Mouse (Mus musculus) small intestine, adult 2 months (tissue): Measurements from ENCODE around the gene Gkn3. TPM values are rescaled to one million over a fixed set of nuclear protein-coding genes. Genes with fewer than 3 reads are reported as not detected.

Source experiments
- H3K27ac ChIP-seq: fragments of 200-500 bp; 2 replicates; pipeline ENCODE4 v1.5.1; 2012; ENCODE audit warnings: low read depth, low read length, control low read depth, inconsistent platforms; ENCODE audit not compliant: insufficient read depth
- H3K27me3 ChIP-seq: fragments of 200-500 bp; 2 replicates; pipeline ENCODE4 v1.6.1; 2012; ENCODE audit warnings: mild to moderate bottlenecking, moderate library complexity, low read length, inconsistent platforms; ENCODE audit not compliant: control insufficient read depth, insufficient read depth
- H3K36me3 ChIP-seq: fragments of 200-500 bp; 2 replicates; pipeline ENCODE4 v1.6.1; 2012; ENCODE audit warnings: mild to moderate bottlenecking, low read length, control low read depth, inconsistent platforms; ENCODE audit not compliant: control insufficient read depth, insufficient read depth
- H3K4me1 ChIP-seq: fragments of 200-500 bp; 2 replicates; pipeline ENCODE4 v1.6.1; 2012; ENCODE audit warnings: low read length, inconsistent platforms, mixed read lengths; ENCODE audit not compliant: control insufficient read depth, insufficient read depth, insufficient read length
- H3K4me3 ChIP-seq: fragments of 200-500 bp; 2 replicates; pipeline ENCODE4 v1.5.1; 2012; ENCODE audit warnings: low read depth, mild to moderate bottlenecking, control low read depth, inconsistent platforms, low read length, moderate library complexity
- CTCF ChIP-seq: fragments of 200-500 bp; IDR thresholded peaks from 2 replicates; pipeline ENCODE4 v1.5.1; 2012; ENCODE audit warnings: low read depth, mild to moderate bottlenecking, control low read depth, inconsistent platforms, low read length, moderate library complexity, mixed read lengths; ENCODE audit not compliant: insufficient replicate concordance, insufficient read length; ENCODE audit errors: extremely low read depth
- POLR2A ChIP-seq: fragments of 200-500 bp; IDR thresholded peaks from 2 replicates; pipeline ENCODE4 v1.6.1; 2012; ENCODE audit warnings: low read depth, mild to moderate bottlenecking, control low read depth, inconsistent platforms, low read length, moderate library complexity
- WGBS: fragments of 180-500 bp; shearing (Covaris S2); methylation state at CpG from one replicate; pipeline ENCODE4 v1.1.7; 2018; 5-methylcytosine and 5-hydroxymethylcytosine counted together
- polyA plus RNA-seq: library from polyadenylated mRNA; depleted of rRNA; stranded (reverse); fragments of >200 nt; gene quantifications from 2 replicates; pipeline ENCODE4 v1.2.3, GENCODE M21; 2012; rRNA removed

The Gkn3 gene
- 6.3 and 2,866 TPM in 2 replicates for polyA plus RNA-seq

DNA sequence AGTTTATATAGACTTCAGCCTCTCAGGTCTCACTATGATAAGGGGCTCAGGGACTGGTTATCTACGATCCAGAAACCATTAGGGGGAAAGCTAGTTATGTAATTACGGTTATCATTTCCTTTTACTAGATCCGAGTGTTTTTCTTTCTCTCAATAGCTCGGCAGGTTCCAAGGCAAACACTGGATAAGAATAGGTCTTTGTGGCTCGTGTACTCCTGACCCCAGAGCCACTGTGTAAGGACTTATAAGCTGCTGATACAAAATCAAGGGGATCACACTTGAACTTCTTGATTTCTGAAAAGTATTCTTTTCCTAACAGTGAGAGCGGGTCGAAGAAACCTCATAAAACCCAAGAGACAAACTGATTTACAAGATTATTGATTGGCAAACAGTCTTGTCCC is at the start of gene Gkn3:
Gene Gkn3, minus strand, starts transcription at position 59 of the 400 bp plus-strand sequence.
- no peaks in the 10 kb centered on the region for H3K27me3 ChIP-seq
- 20% methylated on average over 7 of the region's 7 CpGs for WGBS
- no peaks in the 10 kb centered on the region for H3K36me3 ChIP-seq
- no peak within 1 kb of the TSS for H3K4me3 ChIP-seq
- TF ChIP-seq POLR2A, result no peak
- TF ChIP-seq CTCF, result no peak
- H3K27ac ChIP-seq, result peak within 1 kb of the TSS; percentile 33; the same call in 1 of the 2 replicates
- H3K4me1 ChIP-seq, result peaks cover 15% of the 10 kb centered on the region; the same call in 1 of the 2 replicates

DNA sequence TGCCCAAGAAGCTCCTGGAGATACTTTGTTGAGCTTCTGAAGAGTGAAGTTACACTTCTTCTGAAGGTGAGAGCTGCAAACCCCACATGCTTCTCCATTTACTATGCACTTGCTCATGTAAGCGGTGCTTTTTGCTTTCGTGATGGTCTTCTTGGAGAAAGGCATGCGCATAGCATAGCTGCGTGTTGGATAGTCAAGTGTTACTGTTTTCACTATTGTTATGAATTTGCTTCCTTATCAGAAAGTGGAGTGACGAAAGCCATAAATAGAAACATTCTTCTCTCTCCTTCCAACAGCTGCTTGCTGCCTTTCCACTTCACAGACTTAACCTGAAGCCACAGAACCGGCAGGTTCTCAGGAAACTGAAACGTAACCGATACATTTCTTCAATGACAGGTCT is 48.0 kb upstream of the Gkn3 start:
- TF ChIP-seq CTCF (no peak), POLR2A (no peak)
- no peaks in the 10 kb centered on the region for H3K4me1 ChIP-seq
- H3K4me3 ChIP-seq, result no peak overlapping the region
- H3K27ac ChIP-seq, result no peak overlapping the region
- no peaks in the 10 kb centered on the region for H3K36me3 ChIP-seq
- 55% methylated on average over 8 of the region's 8 CpGs for WGBS
- no peaks in the 10 kb centered on the region for H3K27me3 ChIP-seq

DNA sequence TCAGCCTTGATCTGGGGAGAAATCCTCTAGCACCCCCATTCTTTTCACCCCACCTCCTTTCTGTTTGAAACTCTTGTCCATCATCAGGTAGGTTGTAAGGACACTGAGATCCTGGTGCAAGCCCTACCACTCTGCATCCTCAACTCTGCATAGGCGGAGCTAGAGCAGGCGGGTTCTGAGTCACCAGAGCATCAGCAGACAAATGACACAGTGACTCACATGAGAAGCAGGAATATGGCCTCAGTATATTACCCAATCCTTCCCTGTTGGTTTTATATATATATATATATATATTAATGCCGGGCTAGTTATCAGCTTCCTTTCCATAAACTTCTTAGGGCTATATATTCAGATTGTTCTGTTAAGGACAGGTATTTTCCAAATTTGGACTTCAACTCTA is 47.1 kb upstream of the Gkn3 start:
- WGBS, result 75% methylated on average over 3 of the region's 3 CpGs
- Histone ChIP-seq H3K27ac (no peak overlapping the region), H3K4me1 (no peaks in the 10 kb centered on the region), H3K4me3 (no peak overlapping the region), H3K36me3 (no peaks in the 10 kb centered on the region), H3K27me3 (no peaks in the 10 kb centered on the region)
- TF ChIP-seq CTCF (no peak), POLR2A (no peak)

DNA sequence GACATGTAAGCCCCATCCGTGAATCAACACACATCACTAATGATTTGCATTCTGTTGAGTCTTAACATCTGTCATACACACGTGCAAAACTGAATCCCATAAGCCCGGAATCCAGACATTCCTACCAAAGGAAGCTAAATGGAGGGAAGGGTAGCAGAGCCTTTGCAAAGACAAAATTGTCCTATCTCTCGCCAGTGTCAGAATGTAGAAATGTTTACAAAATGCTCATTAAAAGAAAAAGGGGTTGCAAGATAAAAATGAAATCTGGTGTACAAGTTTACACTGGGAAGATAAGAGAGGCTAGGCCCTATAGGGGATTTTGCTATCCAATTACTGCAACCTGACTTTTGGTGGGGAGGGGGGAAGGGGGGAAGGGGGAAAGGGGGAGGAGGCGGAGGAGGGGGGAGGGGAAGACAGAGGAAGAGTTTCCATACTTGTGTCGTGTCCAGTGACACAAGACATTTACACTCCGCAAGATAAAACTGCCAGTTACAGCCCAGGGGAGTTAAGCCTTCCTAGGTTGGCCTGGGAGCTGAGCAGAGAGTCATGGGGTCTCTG is 39.8 kb upstream of the Gkn3 start, which contains the start of gene Bmp10:
Gene Bmp10, plus strand, starts transcription at position 508 of the 558 bp plus-strand sequence.
- TF ChIP-seq CTCF (no peak), POLR2A (no peak)
- 70% methylated on average over 7 of the region's 7 CpGs for WGBS
- no peaks in the 10 kb centered on the region for H3K27me3 ChIP-seq
- H3K4me1 ChIP-seq, result no peaks in the 10 kb centered on the region
- no peak within 1 kb of the TSS for H3K4me3 ChIP-seq
- no peak within 1 kb of the TSS for H3K27ac ChIP-seq
- H3K36me3 ChIP-seq, result no peaks in the 10 kb centered on the region

DNA sequence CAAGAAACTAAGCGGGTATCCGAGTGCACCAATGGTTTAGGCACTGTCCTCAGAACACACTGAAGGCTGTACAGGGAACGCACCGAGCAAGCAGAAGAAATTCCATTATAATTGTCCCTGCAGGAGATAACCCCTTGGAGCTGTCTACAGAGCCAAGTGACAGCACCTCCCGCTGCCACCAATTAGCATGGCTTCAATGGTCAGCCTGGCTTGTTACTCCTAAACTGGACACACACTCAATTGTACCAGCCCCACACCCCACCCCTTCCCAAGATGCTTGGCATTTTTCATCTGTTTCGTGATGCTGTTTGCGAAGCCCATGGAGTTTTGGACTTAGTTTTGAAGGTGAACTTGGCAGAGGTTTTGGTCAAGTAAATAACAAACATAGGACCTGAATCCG is 38.9 kb upstream of the Gkn3 start:
- Histone ChIP-seq H3K4me3 (no peak overlapping the region), H3K27me3 (no peaks in the 10 kb centered on the region), H3K36me3 (no peaks in the 10 kb centered on the region), H3K4me1 (no peaks in the 10 kb centered on the region), H3K27ac (no peak overlapping the region)
- no peak for TF ChIP-seq CTCF
- no peak for TF ChIP-seq POLR2A
- WGBS, result 89% methylated on average over 8 of the region's 8 CpGs

DNA sequence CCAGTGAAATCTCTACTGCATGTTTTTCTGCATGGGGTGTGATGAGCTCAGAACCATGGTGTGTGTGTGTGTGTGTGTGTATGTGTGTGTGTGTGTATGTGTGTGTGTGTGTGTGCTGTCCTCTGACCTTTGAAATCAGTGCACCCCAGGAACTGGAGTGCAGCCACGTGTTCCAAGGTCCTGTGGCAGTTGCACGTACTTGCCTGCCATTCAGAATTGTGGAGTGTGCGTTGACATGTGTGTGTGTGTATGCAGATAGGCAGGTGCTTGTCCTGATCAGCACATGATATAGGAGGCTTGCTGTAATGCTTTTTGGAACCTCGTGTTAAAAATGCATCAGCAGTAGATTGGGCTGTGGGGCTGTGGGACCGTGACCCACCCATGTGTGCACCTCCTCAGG is 38.2 kb upstream of the Gkn3 start:
- WGBS, result 52% methylated on average over 5 of the region's 5 CpGs
- Histone ChIP-seq H3K27ac (no peak overlapping the region), H3K4me1 (no peaks in the 10 kb centered on the region), H3K27me3 (no peaks in the 10 kb centered on the region), H3K36me3 (no peaks in the 10 kb centered on the region), H3K4me3 (no peak overlapping the region)
- TF ChIP-seq CTCF (no peak), POLR2A (no peak)

DNA sequence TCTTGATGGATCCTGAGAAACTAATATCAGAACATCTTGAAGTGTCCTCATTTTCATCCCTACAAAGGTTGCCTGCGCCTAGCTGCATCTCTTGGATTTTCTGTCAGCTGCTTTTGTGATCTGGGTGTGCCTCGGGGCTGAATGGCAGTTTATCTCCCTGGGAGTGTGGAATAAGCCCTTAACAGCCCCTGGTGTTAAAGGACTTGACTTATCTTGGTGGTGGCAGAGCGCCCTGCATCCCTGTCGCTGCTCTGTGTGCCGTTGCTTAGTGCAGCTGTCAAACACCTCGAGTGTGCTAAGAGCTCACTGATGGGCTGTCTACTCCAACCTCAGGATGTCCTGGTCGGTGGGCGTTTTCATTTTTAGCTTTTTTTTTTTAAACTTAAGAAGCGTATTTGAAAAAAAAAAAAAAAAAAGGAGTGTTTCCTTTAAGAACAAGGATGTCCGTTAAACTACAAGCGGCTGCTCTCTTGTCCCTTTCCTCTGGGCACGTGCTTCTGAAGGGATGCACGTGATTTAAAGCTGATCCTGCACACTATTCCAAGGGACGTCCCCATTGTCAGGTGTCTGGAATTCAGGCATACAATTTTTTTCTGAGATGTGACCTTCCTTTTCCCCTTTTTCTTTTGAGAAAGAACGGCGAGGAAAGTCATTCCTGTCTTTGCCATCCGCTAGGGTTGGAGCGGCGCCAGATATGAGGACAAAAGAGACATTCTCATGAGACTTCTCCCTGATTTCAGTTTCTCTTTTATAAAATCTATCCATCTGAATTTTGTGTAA is 35.5 kb upstream of the Gkn3 start:
- TF ChIP-seq POLR2A (no peak), CTCF (no peak)
- H3K4me3 ChIP-seq, result no peak overlapping the region

More for the DNA sequence above, 35.5 kb upstream of the Gkn3 start:
- Histone ChIP-seq H3K4me1 (no peaks in the 10 kb centered on the region), H3K36me3 (no peaks in the 10 kb centered on the region), H3K27ac (no peak overlapping the region), H3K27me3 (no peaks in the 10 kb centered on the region)
- WGBS, result 24% methylated on average over 19 of the region's 19 CpGs
